Mouse (Mus musculus) cerebellum, adult 18-20 months (tissue): ENCODE data around the gene Sit1.

Experiments used
- DNase-seq, 2 experiments: peaks; one replicate each; pipeline ENCODE4 v3.0.0; 2021

Sit1 gene

GRCm38 (mm10) chr4:43483535-43484091, at the start of gene Sit1:
Gene Sit1, minus strand, starts transcription at chr4:43483734.
- DNase-seq: no peak

GRCm38 (mm10) chr4:43533270-43533669, 49.7 kb upstream of the Sit1 start:
- DNase-seq: no peak

- DNase-seq: peak; percentile 79 to 83
Observed at GRCm38 (mm10) chr4:43530581-43530980, 47.0 kb upstream of the Sit1 start.

GRCm38 (mm10) chr4:43530081-43530501, 46.6 kb upstream of the Sit1 start:
- no peak for DNase-seq

GRCm38 (mm10) chr4:43528487-43528886, 45.0 kb upstream of the Sit1 start:
- DNase-seq: peak in 1 of 2 experiments; percentile 19

- no peak for DNase-seq
Observed at GRCm38 (mm10) chr4:43527880-43528279, 44.3 kb upstream of the Sit1 start.

- DNase-seq: peak; percentile 90 to 92
Observed at GRCm38 (mm10) chr4:43519956-43520355, 36.4 kb upstream of the Sit1 start.

- no peak for DNase-seq
Observed at GRCm38 (mm10) chr4:43519551-43519950, 36.0 kb upstream of the Sit1 start.

GRCm38 (mm10) chr4:43515764-43516708, 32.5 kb upstream of the Sit1 start:
- no peak for DNase-seq

GRCm38 (mm10) chr4:43513791-43514190, 30.3 kb upstream of the Sit1 start:
- DNase-seq: no peak

GRCm38 (mm10) chr4:43513300-43513699, 29.8 kb upstream of the Sit1 start:
- DNase-seq: no peak

GRCm38 (mm10) chr4:43512653-43513052, 29.1 kb upstream of the Sit1 start:
- DNase-seq: no peak

- no peak for DNase-seq
Observed at GRCm38 (mm10) chr4:43511675-43512454, 28.3 kb upstream of the Sit1 start.

GRCm38 (mm10) chr4:43509109-43509508, 25.6 kb upstream of the Sit1 start:
- DNase-seq: no peak

- peak in 1 of 2 experiments; percentile 38 for DNase-seq
Observed at GRCm38 (mm10) chr4:43508666-43508997, 25.1 kb upstream of the Sit1 start.

- DNase-seq: peak in 1 of 2 experiments; percentile 50
Observed at GRCm38 (mm10) chr4:43507938-43508665, 24.6 kb upstream of the Sit1 start.

- DNase-seq: peak; percentile 88 to 89
Observed at GRCm38 (mm10) chr4:43506536-43507185, 23.1 kb upstream of the Sit1 start, which contains the start of gene Car9. Gene Car9, plus strand, starts transcription at chr4:43506966.

- no peak for DNase-seq
Observed at GRCm38 (mm10) chr4:43506074-43506473, 22.5 kb upstream of the Sit1 start.

- DNase-seq: no peak
Observed at GRCm38 (mm10) chr4:43504269-43504668, 20.7 kb upstream of the Sit1 start.

GRCm38 (mm10) chr4:43503506-43503905, 20.0 kb upstream of the Sit1 start:
- DNase-seq: no peak

- no peak for DNase-seq
Observed at GRCm38 (mm10) chr4:43503041-43503440, 19.5 kb upstream of the Sit1 start.
